Mouse (Mus musculus): ENCODE data around the gene Nos1ap. TPM values are rescaled to one million over a fixed set of nuclear protein-coding genes. Genes with fewer than 3 reads are reported as not detected.

The Nos1ap gene
- polyA plus RNA-seq, 1 experiment from 2014 or later = 7.7 TPM

GRCm38 (mm10) chr1:170501970-170502369 lies 87.7 kb downstream of the Nos1ap start:
- no peak for DNase-seq (ENCODE audit: low spot score)
- WGBS = 90% methylated on average over 1 of the region's 1 CpGs
- Histone ChIP-seq H3K36me3 (ENCODE audit: control insufficient read depth, insufficient read depth, low read length) (no peaks in the 10 kb centered on the region), H3K9me3 (ENCODE audit: control insufficient read depth, low read length) (no peaks in the 10 kb centered on the region), H3K9ac (ENCODE audit: low read depth, low read length) (no peak overlapping the region), H3K4me3 (ENCODE audit: low read depth, low read length) (no peak overlapping the region), H3K4me2 (ENCODE audit: low read depth, low read length) (no peak overlapping the region), H3K27me3 (replicated peaks; ENCODE audit: control insufficient read depth, insufficient read depth, low read length) (no peaks in the 10 kb centered on the region), H3K27ac (replicated peaks; ENCODE audit: low read depth, low read length) (no peak overlapping the region), H3K4me1 (ENCODE audit: control insufficient read depth, insufficient read depth, low read length) (no peaks in the 10 kb centered on the region)
- no peak for ATAC-seq (ENCODE audit: low read depth)

- no peak overlapping the region for H3K27ac ChIP-seq (replicated peaks; ENCODE audit: low read depth, low read length)
- H3K4me2 ChIP-seq (ENCODE audit: low read depth, low read length) = no peak overlapping the region
- WGBS = 55% methylated on average over 7 of the region's 7 CpGs
- H3K27me3 ChIP-seq (replicated peaks; ENCODE audit: control insufficient read depth, insufficient read depth, low read length) = no peaks in the 10 kb centered on the region
- H3K4me1 ChIP-seq (ENCODE audit: control insufficient read depth, insufficient read depth, low read length) = no peaks in the 10 kb centered on the region
- H3K9me3 ChIP-seq (ENCODE audit: control insufficient read depth, low read length) = no peaks in the 10 kb centered on the region
- H3K4me3 ChIP-seq (ENCODE audit: low read depth, low read length) = no peak overlapping the region
- no peak overlapping the region for H3K9ac ChIP-seq (ENCODE audit: low read depth, low read length)
- H3K36me3 ChIP-seq (ENCODE audit: control insufficient read depth, insufficient read depth, low read length) = no peaks in the 10 kb centered on the region
- ATAC-seq (ENCODE audit: low read depth) = no peak
- DNase-seq (ENCODE audit: low spot score) = no peak
Observed at GRCm38 (mm10) chr1:170501556-170501955, 88.1 kb downstream of the Nos1ap start.

- ATAC-seq (ENCODE audit: low read depth) (peak; percentile 28; the same call in 1 of the 2 replicates), DNase-seq (ENCODE audit: low spot score) (peak; percentile 60)
- Histone ChIP-seq H3K9me3 (ENCODE audit: control insufficient read depth, low read length) (no peaks in the 10 kb centered on the region), H3K9ac (ENCODE audit: low read depth, low read length) (no peak overlapping the region), H3K27me3 (replicated peaks; ENCODE audit: control insufficient read depth, insufficient read depth, low read length) (no peaks in the 10 kb centered on the region), H3K4me3 (ENCODE audit: low read depth, low read length) (no peak overlapping the region), H3K4me1 (ENCODE audit: control insufficient read depth, insufficient read depth, low read length) (no peaks in the 10 kb centered on the region), H3K36me3 (ENCODE audit: control insufficient read depth, insufficient read depth, low read length) (no peaks in the 10 kb centered on the region), H3K27ac (replicated peaks; ENCODE audit: low read depth, low read length) (no peak overlapping the region), H3K4me2 (ENCODE audit: low read depth, low read length) (no peak overlapping the region)
- 35% methylated on average over 6 of the region's 6 CpGs for WGBS
Observed at GRCm38 (mm10) chr1:170499891-170500290, 89.8 kb downstream of the Nos1ap start.

- Histone ChIP-seq H3K4me3 (ENCODE audit: low read depth, low read length) (no peak overlapping the region), H3K9me3 (ENCODE audit: control insufficient read depth, low read length) (no peaks in the 10 kb centered on the region), H3K27me3 (replicated peaks; ENCODE audit: control insufficient read depth, insufficient read depth, low read length) (no peaks in the 10 kb centered on the region), H3K27ac (replicated peaks; ENCODE audit: low read depth, low read length) (no peak overlapping the region), H3K36me3 (ENCODE audit: control insufficient read depth, insufficient read depth, low read length) (no peaks in the 10 kb centered on the region), H3K9ac (ENCODE audit: low read depth, low read length) (no peak overlapping the region), H3K4me1 (ENCODE audit: control insufficient read depth, insufficient read depth, low read length) (no peaks in the 10 kb centered on the region), H3K4me2 (ENCODE audit: low read depth, low read length) (no peak overlapping the region)
- ATAC-seq (ENCODE audit: low read depth) (no peak), DNase-seq (ENCODE audit: low spot score) (no peak)
- whole genome bisulfite sequencing = 40% methylated on average over 4 of the region's 4 CpGs
Observed at GRCm38 (mm10) chr1:170499466-170499865, 90.2 kb downstream of the Nos1ap start.

- no peak for DNase-seq (ENCODE audit: low spot score)
- H3K36me3 ChIP-seq (ENCODE audit: control insufficient read depth, insufficient read depth, low read length) = no peaks in the 10 kb centered on the region
- no peaks in the 10 kb centered on the region for H3K9me3 ChIP-seq (ENCODE audit: control insufficient read depth, low read length)
- no peak overlapping the region for H3K9ac ChIP-seq (ENCODE audit: low read depth, low read length)
- no peak for ATAC-seq (ENCODE audit: low read depth)
- H3K27me3 ChIP-seq (replicated peaks; ENCODE audit: control insufficient read depth, insufficient read depth, low read length) = no peaks in the 10 kb centered on the region
- H3K27ac ChIP-seq (replicated peaks; ENCODE audit: low read depth, low read length) = no peak overlapping the region
- no peak overlapping the region for H3K4me2 ChIP-seq (ENCODE audit: low read depth, low read length)
- H3K4me3 ChIP-seq (ENCODE audit: low read depth, low read length) = no peak overlapping the region
- H3K4me1 ChIP-seq (ENCODE audit: control insufficient read depth, insufficient read depth, low read length) = no peaks in the 10 kb centered on the region
- 39% methylated on average over 4 of the region's 4 CpGs for WGBS
Observed at GRCm38 (mm10) chr1:170498645-170499044, 91.0 kb downstream of the Nos1ap start.

GRCm38 (mm10) chr1:170496221-170496620 lies 93.4 kb downstream of the Nos1ap start:
- no peak for ATAC-seq (ENCODE audit: low read depth)
- no peaks in the 10 kb centered on the region for H3K4me1 ChIP-seq (ENCODE audit: control insufficient read depth, insufficient read depth, low read length)
- WGBS = 84% methylated on average over 8 of the region's 8 CpGs

GRCm38 (mm10) chr1:170495538-170496183 lies 94.0 kb downstream of the Nos1ap start:
- H3K9me3 ChIP-seq (ENCODE audit: control insufficient read depth, low read length) = no peaks in the 10 kb centered on the region
- H3K27ac ChIP-seq (replicated peaks; ENCODE audit: low read depth, low read length) = no peak overlapping the region
- WGBS = 55% methylated on average over 13 of the region's 13 CpGs
- H3K4me2 ChIP-seq (ENCODE audit: low read depth, low read length) = no peak overlapping the region
- no peaks in the 10 kb centered on the region for H3K4me1 ChIP-seq (ENCODE audit: control insufficient read depth, insufficient read depth, low read length)
- no peak overlapping the region for H3K9ac ChIP-seq (ENCODE audit: low read depth, low read length)
- ATAC-seq (ENCODE audit: low read depth) = no peak
- no peaks in the 10 kb centered on the region for H3K36me3 ChIP-seq (ENCODE audit: control insufficient read depth, insufficient read depth, low read length)
- H3K4me3 ChIP-seq (ENCODE audit: low read depth, low read length) = no peak overlapping the region
- no peaks in the 10 kb centered on the region for H3K27me3 ChIP-seq (replicated peaks; ENCODE audit: control insufficient read depth, insufficient read depth, low read length)
- no peak for DNase-seq (ENCODE audit: low spot score)

More at GRCm38 (mm10) chr1:170496221-170496620, 93.4 kb downstream of the Nos1ap start:
- Histone ChIP-seq H3K27ac (replicated peaks; ENCODE audit: low read depth, low read length) (no peak overlapping the region), H3K4me2 (ENCODE audit: low read depth, low read length) (no peak overlapping the region), H3K27me3 (replicated peaks; ENCODE audit: control insufficient read depth, insufficient read depth, low read length) (no peaks in the 10 kb centered on the region), H3K9me3 (ENCODE audit: control insufficient read depth, low read length) (no peaks in the 10 kb centered on the region), H3K36me3 (ENCODE audit: control insufficient read depth, insufficient read depth, low read length) (no peaks in the 10 kb centered on the region), H3K4me3 (ENCODE audit: low read depth, low read length) (no peak overlapping the region), H3K9ac (ENCODE audit: low read depth, low read length) (no peak overlapping the region)
- DNase-seq (ENCODE audit: low spot score) = no peak

- 85% methylated on average over 2 of the region's 2 CpGs for WGBS
- no peak overlapping the region for H3K9ac ChIP-seq (ENCODE audit: low read depth, low read length)
- H3K4me2 ChIP-seq (ENCODE audit: low read depth, low read length) = no peak overlapping the region
- H3K27me3 ChIP-seq (replicated peaks; ENCODE audit: control insufficient read depth, insufficient read depth, low read length) = no peaks in the 10 kb centered on the region
- no peaks in the 10 kb centered on the region for H3K36me3 ChIP-seq (ENCODE audit: control insufficient read depth, insufficient read depth, low read length)
- DNase-seq (ENCODE audit: low spot score) (no peak), ATAC-seq (ENCODE audit: low read depth) (no peak)
- H3K4me3 ChIP-seq (ENCODE audit: low read depth, low read length) = no peak overlapping the region
- no peak overlapping the region for H3K27ac ChIP-seq (replicated peaks; ENCODE audit: low read depth, low read length)
- H3K4me1 ChIP-seq (ENCODE audit: control insufficient read depth, insufficient read depth, low read length) = no peaks in the 10 kb centered on the region
- no peaks in the 10 kb centered on the region for H3K9me3 ChIP-seq (ENCODE audit: control insufficient read depth, low read length)
Observed at GRCm38 (mm10) chr1:170492527-170492926, 97.1 kb downstream of the Nos1ap start.

GRCm38 (mm10) chr1:170492027-170492426 lies 97.6 kb downstream of the Nos1ap start:
- Histone ChIP-seq H3K4me1 (ENCODE audit: control insufficient read depth, insufficient read depth, low read length) (no peaks in the 10 kb centered on the region), H3K9me3 (ENCODE audit: control insufficient read depth, low read length) (no peaks in the 10 kb centered on the region), H3K4me3 (ENCODE audit: low read depth, low read length) (no peak overlapping the region), H3K36me3 (ENCODE audit: control insufficient read depth, insufficient read depth, low read length) (no peaks in the 10 kb centered on the region), H3K27me3 (replicated peaks; ENCODE audit: control insufficient read depth, insufficient read depth, low read length) (no peaks in the 10 kb centered on the region), H3K4me2 (ENCODE audit: low read depth, low read length) (no peak overlapping the region), H3K9ac (ENCODE audit: low read depth, low read length) (no peak overlapping the region), H3K27ac (replicated peaks; ENCODE audit: low read depth, low read length) (no peak overlapping the region)
- DNase-seq (ENCODE audit: low spot score) = no peak
- WGBS = 79% methylated on average over 4 of the region's 4 CpGs
- ATAC-seq (ENCODE audit: low read depth) = no peak
